Comparison of ENCODE assay signal across 39 mouse cellular contexts in the genomic region with DNA sequence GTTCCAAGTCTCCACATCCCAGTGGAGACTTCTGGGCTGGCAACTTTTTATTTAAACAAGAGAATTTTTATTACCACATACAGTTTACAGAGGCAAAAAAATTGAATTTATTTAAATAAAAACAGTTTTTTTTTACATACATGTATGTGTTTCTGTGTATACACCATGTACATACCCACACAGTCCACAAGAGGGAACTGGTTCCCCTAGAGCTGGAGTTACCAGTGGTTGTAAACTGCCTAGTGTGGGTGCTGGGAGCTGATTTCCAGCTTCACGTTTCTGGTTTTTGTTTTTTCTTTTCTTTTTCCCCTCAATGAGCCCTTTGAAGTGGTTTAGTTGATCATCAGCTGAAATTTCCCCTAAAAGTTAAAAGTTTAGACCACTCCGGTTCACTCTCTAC. TPM values are rescaled to one million over a fixed set of nuclear protein-coding genes. Genes with fewer than 3 reads are reported as not detected.
DNase-seq lines count a peak whose midpoint lies in the region; TF ChIP-seq lines count a peak whose summit lies in the region.
"Had no signal": no experiment of that assay in that cellular context is flagged by ENCODE, and none has a peak within 500 bp of the region (broad histone marks: within the 10 kb centered on the region; RNA-seq: fewer than 3 reads in every experiment).

No protein-coding gene starts in this region.

- DNase-seq in gastrocnemius, adult 2 months: no peak
- no peak for DNase-seq in gastrocnemius, postnatal 25 days
- no peak for DNase-seq in layer of hippocampus, adult 2 months (ENCODE audit: low spot score in 2 of 2)
- no peak for DNase-seq in layer of hippocampus, postnatal 10 days (ENCODE audit: low spot score in 2 of 2)
- DNase-seq in 3T3-L1 (ENCODE audit: low read depth, low spot score) (peak; percentile 36), ES-CJ7 (ENCODE audit: low read depth, low spot score) (peak; percentile 32)
- DNase-seq in frontal cortex, adult 2 months (ENCODE audit: extremely low spot score in 1 of 2, low spot score in 1 of 2): no peak
- DNase-seq in urinary bladder, adult 18-20 months (ENCODE audit: low spot score in 2 of 2): no peak
- DNase-seq: adrenal gland, adult 2 months; B cell, adult 2 months; cerebellum, adult 11-12 months; cerebellum, postnatal 10 days; gastrocnemius, postnatal 10 days; heart, adult 11 months; heart, postnatal 14 days; kidney, adult 9 months; kidney, postnatal 4 days; layer of hippocampus, adult 9-11 months; lung, adult 18-20 months; lung, postnatal 4 days; retina, postnatal 1 day; thymus, adult 2 months; thymus, postnatal 4 days had no signal

- intact Hi-C loops in gastrocnemius, adult 2 months (cut with DNase I): no loop called here

- no peak overlapping the region for H3K27ac ChIP-seq in gastrocnemius, adult 2 months
- no peak overlapping the region for H3K27ac ChIP-seq in layer of hippocampus, adult 2 months
- H3K27ac ChIP-seq: embryonic facial prominence, embryonic 12.5 days; forebrain, embryonic 12.5 days; heart, embryonic 13.5 days; hindbrain, embryonic 13.5 days; midbrain, embryonic 15.5 days; neural tube, embryonic 13.5 days had no signal

- H3K4me3 ChIP-seq in gastrocnemius, adult 2 months: no peak overlapping the region
- no peak overlapping the region for H3K4me3 ChIP-seq in layer of hippocampus, adult 2 months
- H3K4me3 ChIP-seq: embryonic facial prominence, embryonic 12.5 days; erythroblast, embryonic 14.5 days; forebrain, embryonic 12.5 days; heart, embryonic 13.5 days; hindbrain, embryonic 13.5 days; midbrain, embryonic 15.5 days; myocyte; neural tube, embryonic 13.5 days had no signal

- peak; percentile 31 for TF ChIP-seq CTCF in gastrocnemius, adult 2 months (IDR thresholded peaks at IDR 0.05)
- TF ChIP-seq CTCF in layer of hippocampus, adult 2 months (conservative IDR thresholded peaks at IDR 0.05): peak; percentile 58

RNA-seq across cellular contexts. Expression of a gene that starts 59.8 kb away (rescaled TPM):
- total RNA-seq in gastrocnemius, adult 2 months (2021): not detected
- not detected for total RNA-seq in gastrocnemius, postnatal 25 days (2021)
- total RNA-seq in layer of hippocampus, adult 2 months (2021): not detected
- not detected for total RNA-seq in layer of hippocampus, postnatal 10 days (2021)
- not detected in 2 replicates for polyA plus RNA-seq in frontal cortex, adult 2 months (2012; rRNA removed)
- total RNA-seq: adrenal gland, adult 2 months; gastrocnemius, postnatal 10 days; heart, postnatal 14 days; left cerebral cortex, adult 8-10 months; megakaryocyte-erythroid progenitor cell, adult 5-6 weeks had no signal
- polyA plus RNA-seq: adrenal gland, adult 2 months; embryonic facial prominence, embryonic 12.5 days; erythroblast, embryonic 14.5 days; forebrain, embryonic 12.5 days; heart, embryonic 13.5 days; hindbrain, embryonic 13.5 days; inflammation-experienced regulatory T-cells, adult 6 months; limb, embryonic 11.5 days; liver, embryonic 11.5 days; midbrain, embryonic 15.5 days; myocyte; neural tube, embryonic 13.5 days; Patski; spleen, adult 2 months; stomach, embryonic 16.5 days; thymus, adult 2 months had no signal

Comparison
In these comparisons a context has a peak if more than half of its experiments do, and no peak if none do; other contexts are left out.
1. DNase-seq: peak in 3T3-L1 (single experiment) and ES-CJ7 (single experiment); none in gastrocnemius, adult 2 months (single experiment), gastrocnemius, postnatal 25 days (single experiment), layer of hippocampus, adult 2 months (0 of 2), layer of hippocampus, postnatal 10 days (0 of 2), frontal cortex, adult 2 months (0 of 2) and urinary bladder, adult 18-20 months (0 of 2).